Mouse (Mus musculus): ENCODE results near the gene Ncapd3.

Ncapd3 gene

GRCm38 (mm10) chr9:27029828-27030762, at the start of gene Ncapd3, which contains the start of gene Vps26b:
Ncapd3 (plus strand) TSS chr9:27030175.
Vps26b (minus strand) TSS chr9:27030065.
- in situ Hi-C loops (cut with MboI; ENCODE audit: low pct_unique_long_range_greater_than_20kb in 1 of 2, low sequenced_read_pairs in 2 of 2, unreplicated experiment in 1 of 2): no loop called here

- in situ Hi-C loops (cut with MboI; ENCODE audit: low pct_unique_long_range_greater_than_20kb in 1 of 2, low sequenced_read_pairs in 2 of 2, unreplicated experiment in 1 of 2): no loop called here
These were observed 44.8 kb upstream of the Ncapd3 start for GRCm38 (mm10) chr9:26985090-26985613.

GRCm38 (mm10) chr9:26985668-26986277, 44.2 kb upstream of the Ncapd3 start:
- in situ Hi-C loops (cut with MboI; ENCODE audit: low pct_unique_long_range_greater_than_20kb in 1 of 2, low sequenced_read_pairs in 2 of 2, unreplicated experiment in 1 of 2): no loop called here

- in situ Hi-C loops (cut with MboI; ENCODE audit: low pct_unique_long_range_greater_than_20kb in 1 of 2, low sequenced_read_pairs in 2 of 2, unreplicated experiment in 1 of 2): no loop called here
These were observed 39.8 kb upstream of the Ncapd3 start for GRCm38 (mm10) chr9:26990181-26990580.

GRCm38 (mm10) chr9:26993118-26993517, 36.9 kb upstream of the Ncapd3 start:
- in situ Hi-C loops (cut with MboI; ENCODE audit: low pct_unique_long_range_greater_than_20kb in 1 of 2, low sequenced_read_pairs in 2 of 2, unreplicated experiment in 1 of 2): no loop called here

- in situ Hi-C loops (cut with MboI; ENCODE audit: low pct_unique_long_range_greater_than_20kb in 1 of 2, low sequenced_read_pairs in 2 of 2, unreplicated experiment in 1 of 2): no loop called here
These were observed 36.1 kb upstream of the Ncapd3 start for GRCm38 (mm10) chr9:26993900-26994299.

- in situ Hi-C loops (cut with MboI; ENCODE audit: low pct_unique_long_range_greater_than_20kb in 1 of 2, low sequenced_read_pairs in 2 of 2, unreplicated experiment in 1 of 2): no loop called here
These were observed 32.9 kb upstream of the Ncapd3 start for GRCm38 (mm10) chr9:26997062-26997461.

GRCm38 (mm10) chr9:26997501-26997900, 32.5 kb upstream of the Ncapd3 start:
- in situ Hi-C loops (cut with MboI; ENCODE audit: low pct_unique_long_range_greater_than_20kb in 1 of 2, low sequenced_read_pairs in 2 of 2, unreplicated experiment in 1 of 2): no loop called here

GRCm38 (mm10) chr9:26998669-26999460, 31.1 kb upstream of the Ncapd3 start:
- in situ Hi-C loops (cut with MboI; ENCODE audit: low pct_unique_long_range_greater_than_20kb in 1 of 2, low sequenced_read_pairs in 2 of 2, unreplicated experiment in 1 of 2): no loop called here

GRCm38 (mm10) chr9:26999461-27000395, 30.2 kb upstream of the Ncapd3 start, which contains the start of the genes Acad8 and Thyn1:
Acad8 (minus strand) TSS chr9:26999566.
Thyn1 (plus strand) TSS chr9:26999710.
- in situ Hi-C loops (cut with MboI; ENCODE audit: low pct_unique_long_range_greater_than_20kb in 1 of 2, low sequenced_read_pairs in 2 of 2, unreplicated experiment in 1 of 2): no loop called here

GRCm38 (mm10) chr9:27005231-27005630, 24.7 kb upstream of the Ncapd3 start:
- in situ Hi-C loops (cut with MboI; ENCODE audit: low pct_unique_long_range_greater_than_20kb in 1 of 2, low sequenced_read_pairs in 2 of 2, unreplicated experiment in 1 of 2): no loop called here

GRCm38 (mm10) chr9:27005933-27006332, 24.0 kb upstream of the Ncapd3 start:
- in situ Hi-C loops (cut with MboI; ENCODE audit: low pct_unique_long_range_greater_than_20kb in 1 of 2, low sequenced_read_pairs in 2 of 2, unreplicated experiment in 1 of 2): no loop called here

GRCm38 (mm10) chr9:27006866-27007265, 23.1 kb upstream of the Ncapd3 start:
- in situ Hi-C loops (cut with MboI; ENCODE audit: low pct_unique_long_range_greater_than_20kb in 1 of 2, low sequenced_read_pairs in 2 of 2, unreplicated experiment in 1 of 2): no loop called here

- in situ Hi-C loops (cut with MboI; ENCODE audit: low pct_unique_long_range_greater_than_20kb in 1 of 2, low sequenced_read_pairs in 2 of 2, unreplicated experiment in 1 of 2): no loop called here
These were observed 20.7 kb upstream of the Ncapd3 start for GRCm38 (mm10) chr9:27009231-27009630.

- in situ Hi-C loops (cut with MboI; ENCODE audit: low pct_unique_long_range_greater_than_20kb in 1 of 2, low sequenced_read_pairs in 2 of 2, unreplicated experiment in 1 of 2): no loop called here
These were observed 18.4 kb upstream of the Ncapd3 start for GRCm38 (mm10) chr9:27011572-27011971.

- in situ Hi-C loops (cut with MboI; ENCODE audit: low pct_unique_long_range_greater_than_20kb in 1 of 2, low sequenced_read_pairs in 2 of 2, unreplicated experiment in 1 of 2): no loop called here
These were observed 11.0 kb upstream of the Ncapd3 start for GRCm38 (mm10) chr9:27018961-27019360.

GRCm38 (mm10) chr9:27023681-27024080, 6.3 kb upstream of the Ncapd3 start:
- in situ Hi-C loops (cut with MboI; ENCODE audit: low pct_unique_long_range_greater_than_20kb in 1 of 2, low sequenced_read_pairs in 2 of 2, unreplicated experiment in 1 of 2): no loop called here

GRCm38 (mm10) chr9:27026708-27027107, 3.3 kb upstream of the Ncapd3 start:
- in situ Hi-C loops (cut with MboI; ENCODE audit: low pct_unique_long_range_greater_than_20kb in 1 of 2, low sequenced_read_pairs in 2 of 2, unreplicated experiment in 1 of 2): no loop called here
